ENCODE assay signal across 13 mouse cellular contexts in genomic region chr9:101266043-101266442, GRCm38 (mm10). TPM values are rescaled to one million over a fixed set of nuclear protein-coding genes. Genes with fewer than 3 reads are reported as not detected.
DNase-seq lines count a peak whose midpoint lies in the region; ATAC-seq lines count a peak whose summit lies in the region.
"Had no signal": no experiment of that assay in that cellular context is flagged by ENCODE, and none has a peak within 500 bp of the region (broad histone marks: within the 10 kb centered on the region; RNA-seq: fewer than 3 reads in every experiment).

No protein-coding gene starts in this region.

- 61% methylated on average over 8 of the region's 8 CpGs for WGBS in forebrain, embryonic 15.5 days
- WGBS in forebrain, embryonic 12.5 days, result 72% methylated on average over 8 of the region's 8 CpGs
- WGBS in liver, embryonic 11.5 days, result 82% methylated on average over 8 of the region's 8 CpGs

- no peak overlapping the region for H3K9ac ChIP-seq in forebrain, embryonic 15.5 days (replicated peaks)
- no peak overlapping the region for H3K9ac ChIP-seq in forebrain, embryonic 12.5 days
- H3K9ac ChIP-seq in liver, embryonic 11.5 days (ENCODE audit: low read depth, low read length), result no peak overlapping the region
- H3K9ac ChIP-seq: forebrain, embryonic 13.5 days; liver, embryonic 15.5 days had no signal

- H3K9me3 ChIP-seq in forebrain, embryonic 15.5 days, result no peaks in the 10 kb centered on the region
- no peaks in the 10 kb centered on the region for H3K9me3 ChIP-seq in forebrain, embryonic 12.5 days
- no peaks in the 10 kb centered on the region for H3K9me3 ChIP-seq in liver, embryonic 11.5 days (ENCODE audit: control insufficient read depth, low read length)
- H3K9me3 ChIP-seq: forebrain, embryonic 13.5 days; heart, embryonic 10.5 days; liver, embryonic 15.5 days had no signal

- no peaks in the 10 kb centered on the region for H3K36me3 ChIP-seq in forebrain, embryonic 15.5 days
- no peaks in the 10 kb centered on the region for H3K36me3 ChIP-seq in forebrain, embryonic 12.5 days (replicated peaks)
- no peaks in the 10 kb centered on the region for H3K36me3 ChIP-seq in liver, embryonic 11.5 days (ENCODE audit: control insufficient read depth, insufficient read depth, low read length)
- H3K36me3 ChIP-seq: heart, embryonic 10.5 days; liver, embryonic 15.5 days had no signal

- peak; percentile 36 for DNase-seq in retina, adult 2 months (ENCODE audit: low read depth, low spot score)
- DNase-seq in retina, embryonic 14.5 days (ENCODE audit: low spot score), result no peak
- peak; percentile 58 to 70 for DNase-seq in kidney, postnatal 36 days
- DNase-seq in cerebellum, adult 8-10 months, result no peak
- DNase-seq in liver, embryonic 11.5 days (ENCODE audit: low spot score), result no peak
- no peak for DNase-seq in urinary bladder, adult 18-20 months (ENCODE audit: low spot score in 2 of 2)
- DNase-seq: cerebellum, postnatal 36 days had no signal

- no peaks in the 10 kb centered on the region for H3K27me3 ChIP-seq in forebrain, embryonic 15.5 days
- no peaks in the 10 kb centered on the region for H3K27me3 ChIP-seq in forebrain, embryonic 12.5 days
- H3K27me3 ChIP-seq in liver, embryonic 11.5 days (replicated peaks; ENCODE audit: control insufficient read depth, insufficient read depth, low read length), result no peaks in the 10 kb centered on the region
- H3K27me3 ChIP-seq: forebrain, embryonic 13.5 days; liver, embryonic 15.5 days had no signal

- peaks cover 14% of the 10 kb centered on the region for H3K4me1 ChIP-seq in forebrain, embryonic 15.5 days
- H3K4me1 ChIP-seq in forebrain, embryonic 12.5 days, result no peaks in the 10 kb centered on the region; the same call in 1 of the 2 replicates
- H3K4me1 ChIP-seq in liver, embryonic 11.5 days (replicated peaks; ENCODE audit: control insufficient read depth, insufficient read depth, low read length), result no peaks in the 10 kb centered on the region
- H3K4me1 ChIP-seq: liver, embryonic 15.5 days had no signal

- H3K4me2 ChIP-seq in forebrain, embryonic 15.5 days (replicated peaks), result peak overlapping the region; percentile 17; the same call in 1 of the 2 replicates
- H3K4me2 ChIP-seq in forebrain, embryonic 12.5 days, result no peak overlapping the region
- no peak overlapping the region for H3K4me2 ChIP-seq in liver, embryonic 11.5 days
- H3K4me2 ChIP-seq: forebrain, embryonic 13.5 days; liver, embryonic 15.5 days had no signal

- H3K27ac ChIP-seq in forebrain, embryonic 15.5 days (replicated peaks), result peak overlapping the region; percentile 41
- no peak overlapping the region for H3K27ac ChIP-seq in forebrain, embryonic 12.5 days
- H3K27ac ChIP-seq in liver, embryonic 11.5 days (ENCODE audit: low read depth, low read length), result no peak overlapping the region
- H3K27ac ChIP-seq: heart, embryonic 10.5 days; liver, embryonic 15.5 days; macrophage had no signal

- ATAC-seq in forebrain, embryonic 15.5 days (replicated peaks), result no peak
- no peak for ATAC-seq in forebrain, embryonic 12.5 days (ENCODE audit: low FRiP score)
- ATAC-seq in liver, embryonic 11.5 days (replicated peaks; ENCODE audit: low FRiP score), result no peak

- H3K4me3 ChIP-seq in forebrain, embryonic 15.5 days, result no peak overlapping the region
- H3K4me3 ChIP-seq in forebrain, embryonic 12.5 days (replicated peaks), result no peak overlapping the region
- H3K4me3 ChIP-seq in liver, embryonic 11.5 days (ENCODE audit: low read depth, low read length), result no peak overlapping the region
- H3K4me3 ChIP-seq: forebrain, embryonic 13.5 days; heart, embryonic 10.5 days; liver, embryonic 15.5 days had no signal

RNA-seq across cellular contexts. Expression of gene Ppp2r3a, which starts 14.4 kb away (rescaled TPM):
- polyA plus RNA-seq in forebrain, embryonic 15.5 days (2015; fragmentation: Nextera tagmentation; extraction: Ambion mirVana), result 20.8 and 21.8 TPM in 2 replicates
- polyA plus RNA-seq in forebrain, embryonic 12.5 days (2016; fragmentation: Nextera tagmentation; extraction: Ambion mirVana), result 17.7 and 18.9 TPM in 2 replicates
- polyA plus RNA-seq in liver, embryonic 11.5 days (2014; fragmentation: Nextera tagmentation; extraction: Ambion mirVana), result 7.5 and 7.9 TPM in 2 replicates

Comparison
In these comparisons a context has a peak if more than half of its experiments do, and no peak if none do; other contexts are left out.
1. DNase-seq: peak in retina, adult 2 months (single experiment) and kidney, postnatal 36 days (2 of 2); none in retina, embryonic 14.5 days (single experiment), cerebellum, adult 8-10 months (single experiment), liver, embryonic 11.5 days (single experiment) and urinary bladder, adult 18-20 months (0 of 2).